Mouse (Mus musculus): ENCODE measurements around the gene Apol7b. TPM values are rescaled to one million over a fixed set of nuclear protein-coding genes. Genes with fewer than 3 reads are reported as not detected.

Gene Apol7b
- polyA plus RNA-seq, 1 experiment, result not detected

DNA sequence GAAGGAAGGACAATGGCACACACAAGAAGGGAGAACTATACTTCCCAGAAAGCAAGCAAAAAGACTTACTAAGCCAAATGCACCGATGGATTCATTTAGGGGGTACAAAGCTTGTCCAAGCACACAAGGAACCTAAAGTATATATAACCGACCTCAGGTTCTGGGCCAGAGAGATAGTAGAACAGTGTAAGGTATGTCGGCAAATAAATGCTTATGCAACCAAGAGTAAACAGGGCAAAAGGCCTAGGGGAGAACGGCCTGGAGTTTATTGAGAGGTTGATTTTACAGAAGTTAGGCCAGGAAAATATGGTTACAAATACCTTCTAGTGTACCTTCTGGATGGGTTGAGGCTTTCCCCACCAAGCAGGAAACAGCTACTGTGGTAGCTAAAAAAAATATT, 69.9 kb downstream of the Apol7b start:
- TF ChIP-seq POLR2A (IDR thresholded peaks at IDR 0.05; ENCODE audit: borderline replicate concordance, low read depth, low read length) (no peak), CTCF (IDR thresholded peaks at IDR 0.05; ENCODE audit: low read depth, low read length) (no peak)
- Histone ChIP-seq H3K27ac (ENCODE audit: insufficient read depth, low read depth, low read length) (no peak overlapping the region), H3K4me3 (ENCODE audit: insufficient read depth, low read length) (no peak overlapping the region), H3K4me1 (ENCODE audit: control insufficient read depth, insufficient read depth, low read length) (no peaks in the 10 kb centered on the region)

DNA sequence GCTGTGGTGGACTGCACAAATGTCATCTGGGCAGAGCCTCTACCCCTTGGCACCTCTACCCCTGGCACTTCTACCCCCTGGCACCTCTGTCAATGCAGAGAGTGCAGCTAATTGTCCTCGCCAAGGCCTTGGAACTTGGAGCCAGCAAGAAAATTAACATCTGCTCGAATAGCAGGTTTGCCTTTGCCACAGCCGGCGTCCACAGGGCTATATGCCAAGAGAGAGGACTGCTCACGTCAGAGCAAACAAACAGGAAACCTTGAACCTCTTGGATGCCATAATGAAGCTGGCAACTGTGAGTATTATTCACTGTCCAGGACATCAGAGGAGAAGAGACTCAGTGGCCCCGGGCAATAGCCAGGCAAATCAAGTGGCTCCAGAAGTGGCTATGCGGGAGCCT, 70.4 kb downstream of the Apol7b start:
- H3K27ac ChIP-seq (ENCODE audit: insufficient read depth, low read depth, low read length), result no peak overlapping the region
- H3K4me1 ChIP-seq (ENCODE audit: control insufficient read depth, insufficient read depth, low read length), result no peaks in the 10 kb centered on the region
- H3K4me3 ChIP-seq (ENCODE audit: insufficient read depth, low read length), result no peak overlapping the region
- TF ChIP-seq CTCF (IDR thresholded peaks at IDR 0.05; ENCODE audit: low read depth, low read length) (no peak), POLR2A (IDR thresholded peaks at IDR 0.05; ENCODE audit: borderline replicate concordance, low read depth, low read length) (no peak)

Other genes with a start within 250 kb of the Apol7b start
- gene Rbfox2, start 140.5 kb downstream of the Apol7b start, polyA plus RNA-seq (2012; ENCODE audit: insufficient read depth, insufficient read length, missing spikeins), result 1.3 and 2.0 TPM in 2 replicates
- not detected in 2 replicates for gene Apol7a, start 48.4 kb downstream of the Apol7b start, polyA plus RNA-seq (2012; ENCODE audit: insufficient read depth, insufficient read length, missing spikeins)
- gene Apol9a, start 36.4 kb downstream of the Apol7b start, polyA plus RNA-seq (2012; ENCODE audit: insufficient read depth, insufficient read length, missing spikeins), result not detected in 2 replicates
- not detected in 2 replicates for gene Apol10a, start 29.6 kb upstream of the Apol7b start, polyA plus RNA-seq (2012; ENCODE audit: insufficient read depth, insufficient read length, missing spikeins)
- gene Apol11a, start 60.8 kb upstream of the Apol7b start, polyA plus RNA-seq (2012; ENCODE audit: insufficient read depth, insufficient read length, missing spikeins), result not detected in 2 replicates
- gene Apol7c, start 85.8 kb upstream of the Apol7b start, polyA plus RNA-seq (2012; ENCODE audit: insufficient read depth, insufficient read length, missing spikeins), result 0.60 and 0.71 TPM in 2 replicates
- gene 1700025B11Rik, start 114.4 kb upstream of the Apol7b start, polyA plus RNA-seq (2012; ENCODE audit: insufficient read depth, insufficient read length, missing spikeins), result not detected in 2 replicates
- not detected in 2 replicates for gene Apol10b, start 148.6 kb upstream of the Apol7b start, polyA plus RNA-seq (2012; ENCODE audit: insufficient read depth, insufficient read length, missing spikeins)
- gene Gm36245, start 151.8 kb upstream of the Apol7b start, polyA plus RNA-seq (2012; ENCODE audit: insufficient read depth, insufficient read length, missing spikeins), result not detected in 2 replicates
- not detected in 2 replicates for gene Apol11b, start 195.8 kb upstream of the Apol7b start, polyA plus RNA-seq (2012; ENCODE audit: insufficient read depth, insufficient read length, missing spikeins)

Data from bone marrow macrophage, adult 2 months (primary cell).